Mouse (Mus musculus): ENCODE measurements at regions not wholly inside any gene's neighbourhood (a gene's known extent, or its start where the extent isn't known, plus 50 kb on each side); places are given as distances from the start of the nearest gene placed in this dataset.

DNA sequence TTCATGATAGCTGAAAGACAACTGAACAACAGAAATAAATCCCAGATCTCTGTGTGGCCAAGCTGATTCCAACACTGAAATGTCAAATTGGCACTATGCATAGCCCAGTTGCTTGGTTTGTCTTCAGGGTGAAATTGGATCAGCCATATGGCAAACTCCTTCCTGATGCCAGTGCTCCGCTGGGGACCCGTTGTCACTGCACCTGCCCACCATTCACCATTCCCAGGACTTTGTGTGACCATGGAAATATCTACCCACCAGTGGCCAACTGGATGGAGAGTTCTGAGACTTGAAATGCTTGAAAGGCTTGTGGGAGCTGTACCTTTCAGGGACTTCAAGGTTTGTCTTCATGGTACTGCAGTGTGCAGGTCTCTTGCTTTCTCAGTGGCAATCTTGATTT is 777.2 kb downstream of the Epha4 start:
- TF ChIP-seq POLR2A (IDR thresholded peaks at IDR 0.05; ENCODE audit: extremely low read depth, insufficient read depth, low read length), result no peak
- TF ChIP-seq CTCF (IDR thresholded peaks at IDR 0.05; ENCODE audit: extremely low read depth, insufficient read depth, low read length), result no peak
